Mouse (Mus musculus): Measurements from ENCODE around the gene Plppr5. TPM values are rescaled to one million over a fixed set of nuclear protein-coding genes. Genes with fewer than 3 reads are reported as not detected.

Gene Plppr5
- total and polyA plus RNA-seq, 3 experiments, result not detected

GRCm38 (mm10) chr3:117686648-117687047, 112.0 kb downstream of the Plppr5 start:
- DNase-seq (ENCODE audit: low read depth, low spot score), result no peak
- Histone ChIP-seq H3K9ac (ENCODE audit: control insufficient read depth, low read depth, low read length, poor library complexity, severe bottlenecking) (no peak overlapping the region), H3K36me3 (ENCODE audit: control insufficient read depth in 1 of 2, insufficient read depth in 2 of 2, low read length in 2 of 2) (no peaks in the 10 kb centered on the region)

GRCm38 (mm10) chr3:117694736-117695135, 120.1 kb downstream of the Plppr5 start:
- no peak overlapping the region for H3K9ac ChIP-seq (ENCODE audit: control insufficient read depth, low read depth, low read length, poor library complexity, severe bottlenecking)
- TF ChIP-seq USF2 (IDR thresholded peaks at IDR 0.05; ENCODE audit: borderline replicate concordance in 1 of 2, insufficient read depth in 1 of 2, low read depth in 1 of 2, low read length in 2 of 2) (no peak), E2F4 (IDR thresholded peaks at IDR 0.05; ENCODE audit: borderline replicate concordance, low read depth, low read length) (no peak), POLR2A (IDR thresholded peaks at IDR 0.05; ENCODE audit: control insufficient read depth in 1 of 2, insufficient read depth in 1 of 2, low read depth in 1 of 2, low read length in 2 of 2, poor library complexity in 1 of 2) (no peak), TAL1 (IDR thresholded peaks at IDR 0.05; ENCODE audit: low read length) (no peak), RCOR1 (IDR thresholded peaks at IDR 0.05; ENCODE audit: low read depth, low read length) (no peak), JUND (IDR thresholded peaks at IDR 0.05; ENCODE audit: low read depth, low read length) (no peak), GABPA (IDR thresholded peaks at IDR 0.05; ENCODE audit: low read depth, low read length) (no peak), NELFE (IDR thresholded peaks at IDR 0.05; ENCODE audit: low read depth, low read length) (no peak), GATA1 (IDR thresholded peaks at IDR 0.05; ENCODE audit: low read depth, low read length) (no peak), POLR2AphosphoS2 (IDR thresholded peaks at IDR 0.05; ENCODE audit: low read length) (no peak), SIN3A (IDR thresholded peaks at IDR 0.05; ENCODE audit: low read length) (no peak)

More at GRCm38 (mm10) chr3:117686648-117687047, 112.0 kb downstream of the Plppr5 start:
- no peak overlapping the region for H3K27ac ChIP-seq (ENCODE audit: control insufficient read depth, low read depth, low read length)
- H3K79me2 ChIP-seq (ENCODE audit: control insufficient read depth, insufficient read depth, low read length, poor library complexity), result no peaks in the 10 kb centered on the region
- no peaks in the 10 kb centered on the region for H3K27me3 ChIP-seq (ENCODE audit: control insufficient read depth in 1 of 2, insufficient read depth in 2 of 2, low read length in 2 of 2)
- H3K4me3 ChIP-seq (ENCODE audit: control insufficient read depth in 1 of 2, insufficient read depth in 1 of 2, low read depth in 2 of 2, low read length in 2 of 2), result no peak overlapping the region
- TF ChIP-seq ETS1 (IDR thresholded peaks at IDR 0.05; ENCODE audit: low read depth, low read length) (no peak), MYC (IDR thresholded peaks at IDR 0.05; ENCODE audit: low read depth, low read length) (no peak), TAL1 (IDR thresholded peaks at IDR 0.05; ENCODE audit: low read length) (no peak), GABPA (IDR thresholded peaks at IDR 0.05; ENCODE audit: low read depth, low read length) (no peak), RCOR1 (IDR thresholded peaks at IDR 0.05; ENCODE audit: low read depth, low read length) (no peak), BHLHE40 (IDR thresholded peaks at IDR 0.05; ENCODE audit: borderline replicate concordance, low read depth, low read length) (no peak), JUND (IDR thresholded peaks at IDR 0.05; ENCODE audit: low read depth, low read length) (no peak), EP300 (IDR thresholded peaks at IDR 0.05; ENCODE audit: low read depth in 1 of 2, low read length in 2 of 2) (no peak), MAX (IDR thresholded peaks at IDR 0.05; ENCODE audit: low read length) (no peak), NELFE (IDR thresholded peaks at IDR 0.05; ENCODE audit: low read depth, low read length) (no peak), CHD1 (IDR thresholded peaks at IDR 0.05; ENCODE audit: low read depth, low read length) (no peak), POLR2AphosphoS2 (IDR thresholded peaks at IDR 0.05; ENCODE audit: low read length) (no peak), CHD2 (IDR thresholded peaks at IDR 0.05; ENCODE audit: low read length) (no peak), E2F4 (IDR thresholded peaks at IDR 0.05; ENCODE audit: borderline replicate concordance, low read depth, low read length) (no peak), MAZ (IDR thresholded peaks at IDR 0.05; ENCODE audit: low read depth, low read length) (no peak), TCF12 (IDR thresholded peaks at IDR 0.05; ENCODE audit: low read depth, low read length) (no peak), RAD21 (IDR thresholded peaks at IDR 0.05; ENCODE audit: low read depth, low read length) (no peak), UBTF (IDR thresholded peaks at IDR 0.05; ENCODE audit: borderline replicate concordance, insufficient read depth, low read depth, low read length) (no peak), ELF1 (IDR thresholded peaks at IDR 0.05; ENCODE audit: low read depth, low read length) (no peak)
- no peaks in the 10 kb centered on the region for H3K9me3 ChIP-seq (replicated peaks; ENCODE audit: insufficient read depth, low read length)
- H3K4me1 ChIP-seq (ENCODE audit: control insufficient read depth in 1 of 2, insufficient read depth in 2 of 2, low read length in 2 of 2), result no peaks in the 10 kb centered on the region

More at GRCm38 (mm10) chr3:117694736-117695135, 120.1 kb downstream of the Plppr5 start:
- Histone ChIP-seq H3K4me1 (ENCODE audit: control insufficient read depth in 1 of 2, insufficient read depth in 2 of 2, low read length in 2 of 2) (no peaks in the 10 kb centered on the region), H3K79me2 (ENCODE audit: control insufficient read depth, insufficient read depth, low read length, poor library complexity) (no peaks in the 10 kb centered on the region), H3K9me3 (replicated peaks; ENCODE audit: insufficient read depth, low read length) (no peaks in the 10 kb centered on the region), H3K27ac (ENCODE audit: control insufficient read depth, low read depth, low read length) (no peak overlapping the region), H3K4me3 (ENCODE audit: control insufficient read depth in 1 of 2, insufficient read depth in 1 of 2, low read depth in 2 of 2, low read length in 2 of 2) (no peak overlapping the region), H3K36me3 (ENCODE audit: control insufficient read depth in 1 of 2, insufficient read depth in 2 of 2, low read length in 2 of 2) (no peaks in the 10 kb centered on the region), H3K27me3 (ENCODE audit: control insufficient read depth in 1 of 2, insufficient read depth in 2 of 2, low read length in 2 of 2) (no peaks in the 10 kb centered on the region)
- no peak for DNase-seq (ENCODE audit: low read depth, low spot score)

Data from MEL (cell line).